Mouse (Mus musculus) cerebellum, postnatal 25 days (tissue): ENCODE measurements around the gene Gse1.

Experiments
- DNase-seq, 2 experiments: peaks; one replicate each; pipeline ENCODE4 v3.0.0; 2021; ENCODE audit warnings: mixed read lengths in 2 of 2

The Gse1 gene

DNA sequence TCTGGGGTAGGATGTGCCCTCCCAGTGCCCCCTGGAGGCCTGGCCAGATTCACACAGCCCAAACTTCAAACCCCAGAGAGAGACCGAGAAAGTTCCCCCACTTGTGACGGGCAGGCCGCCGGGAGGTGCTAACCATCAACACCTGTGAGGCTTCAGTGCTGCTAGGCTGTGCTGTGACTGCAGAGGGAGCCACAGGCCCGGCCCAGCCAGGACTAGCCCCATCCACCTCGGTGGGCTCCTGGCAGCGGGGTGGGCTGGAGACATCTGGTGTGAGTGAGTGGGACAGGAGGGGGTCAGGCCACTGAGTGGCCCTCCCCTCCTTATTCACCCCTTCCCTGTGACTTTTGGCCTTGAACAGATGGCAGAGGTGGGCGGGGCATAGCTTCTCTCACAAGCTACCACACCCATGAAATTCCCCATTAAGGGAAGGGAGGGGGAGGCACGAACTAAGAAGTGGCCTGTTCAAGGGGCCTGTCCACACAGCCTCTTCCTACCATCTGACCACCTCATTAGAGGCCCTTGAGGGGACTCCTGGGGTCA lies 179.5 kb downstream of the Gse1 start:
- DNase-seq, result peak; percentile 67 to 69

DNA sequence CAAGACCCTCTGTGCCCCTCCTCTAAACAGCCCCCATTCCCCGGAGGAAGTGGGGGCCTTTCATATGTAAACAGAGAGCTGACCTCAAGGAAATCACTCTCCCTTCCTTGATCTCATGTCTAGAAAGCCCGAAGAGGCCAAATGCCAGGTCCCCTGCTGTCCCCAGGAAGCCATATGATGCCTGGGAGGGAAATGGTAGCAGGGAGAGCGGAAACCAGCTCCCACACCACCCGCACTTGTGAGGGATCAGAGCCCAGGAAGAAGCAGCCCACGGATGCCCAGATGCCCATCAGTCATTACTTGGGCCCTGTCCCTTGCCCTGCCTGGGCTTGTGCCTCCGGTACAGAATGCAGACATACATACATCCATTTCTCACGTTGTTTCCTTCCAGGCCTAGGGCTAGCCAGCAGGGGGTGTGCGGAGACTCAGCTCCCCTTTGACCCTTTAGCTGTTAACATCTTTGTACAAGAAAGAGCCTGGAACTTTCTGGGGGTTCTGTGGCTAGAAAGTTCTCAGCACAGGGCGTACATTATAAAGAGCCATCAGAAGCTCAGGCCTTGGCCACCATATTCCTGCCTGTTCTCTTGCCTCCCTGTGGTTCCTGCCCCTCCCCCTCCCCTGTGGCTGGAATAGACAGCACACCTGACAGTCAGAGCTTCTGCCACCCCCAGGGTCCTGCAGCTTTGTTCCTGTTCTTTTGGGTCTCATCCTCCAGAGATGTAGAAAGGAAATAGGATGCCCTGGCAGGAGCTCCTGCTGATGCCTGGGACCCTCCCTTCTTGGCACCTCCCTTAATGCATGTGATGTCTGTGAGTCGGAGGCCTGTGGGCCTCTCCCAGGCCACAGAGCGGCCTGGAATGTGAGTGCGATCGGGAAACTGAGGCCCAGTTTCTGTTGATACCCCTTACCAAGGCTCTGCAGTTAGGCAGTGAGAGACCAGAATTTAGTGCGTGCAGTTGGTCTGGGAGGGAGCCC lies 180.3 kb downstream of the Gse1 start:
- peak; percentile 74 to 81 for DNase-seq

GRCm38 (mm10) chr8:120409371-120410013 lies 181.2 kb downstream of the Gse1 start:
- DNase-seq, result peak; percentile 58 to 62

- DNase-seq, result peak in 1 of 2 experiments; percentile 45
Measured at GRCm38 (mm10) chr8:120411059-120411458, 182.8 kb downstream of the Gse1 start.

GRCm38 (mm10) chr8:120411862-120412261 lies 183.6 kb downstream of the Gse1 start:
- no peak for DNase-seq

GRCm38 (mm10) chr8:120412357-120412756 lies 184.1 kb downstream of the Gse1 start:
- no peak for DNase-seq

GRCm38 (mm10) chr8:120412911-120413625 lies 184.8 kb downstream of the Gse1 start:
- peak; percentile 56 to 58 for DNase-seq

DNA sequence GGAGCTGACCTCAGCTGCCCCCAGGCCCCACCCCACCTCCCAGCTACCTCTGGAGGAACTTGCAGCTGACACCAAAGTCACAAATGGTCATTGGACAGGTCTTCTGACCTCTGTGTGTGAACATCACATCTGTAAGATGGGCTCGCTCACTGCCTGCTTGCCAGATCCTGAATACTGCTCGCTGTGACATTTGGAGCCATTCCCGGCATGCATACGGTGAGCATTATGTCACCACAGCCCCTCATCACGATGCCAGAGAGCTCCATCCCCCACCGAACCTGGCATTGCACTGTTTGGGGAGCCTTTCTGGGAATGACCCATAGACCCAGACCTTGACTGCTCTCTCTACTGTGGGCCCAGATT lies 185.4 kb downstream of the Gse1 start:
- DNase-seq, result peak; percentile 45 to 52

- no peak for DNase-seq
Measured at GRCm38 (mm10) chr8:120414216-120414615, 186.0 kb downstream of the Gse1 start.

DNA sequence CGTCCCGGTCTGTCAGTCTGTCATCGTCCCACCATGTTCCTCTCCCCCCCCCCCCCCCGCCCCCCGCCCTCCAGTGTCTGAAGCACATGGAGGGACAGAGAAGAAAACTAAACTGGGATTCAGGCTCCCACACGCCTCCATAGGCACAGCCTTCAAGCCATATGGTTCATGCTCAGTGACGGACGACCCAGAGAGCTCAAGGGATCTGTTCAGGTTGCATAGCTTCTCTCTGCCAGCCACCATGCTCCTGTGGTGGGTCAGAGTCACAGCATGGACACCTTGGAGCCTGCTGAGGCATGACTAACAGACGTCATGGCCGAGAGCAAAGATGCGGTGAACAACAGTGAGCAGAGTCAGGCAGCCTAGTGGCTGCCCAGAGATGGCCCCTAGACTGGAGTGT lies 187.2 kb downstream of the Gse1 start:
- peak; percentile 44 to 48 for DNase-seq

DNA sequence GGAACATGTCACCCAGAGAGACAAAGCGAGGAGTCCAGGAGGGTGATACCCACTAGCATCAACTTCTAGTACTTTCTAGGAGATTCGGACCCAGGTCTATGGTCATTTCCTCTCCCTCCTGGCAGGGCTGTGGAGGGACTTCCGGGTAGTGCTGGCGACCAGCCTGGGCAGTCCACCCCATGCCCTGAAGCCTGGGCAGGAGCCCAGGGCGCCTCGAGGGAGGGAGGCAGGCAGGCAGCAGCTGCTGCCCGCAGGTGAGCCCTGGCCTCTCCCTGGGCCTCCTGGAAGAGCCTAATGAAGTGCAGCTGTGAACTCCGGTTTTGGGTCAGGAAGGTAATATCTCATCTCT lies 187.9 kb downstream of the Gse1 start:
- DNase-seq, result peak in 1 of 2 experiments; percentile 59

DNA sequence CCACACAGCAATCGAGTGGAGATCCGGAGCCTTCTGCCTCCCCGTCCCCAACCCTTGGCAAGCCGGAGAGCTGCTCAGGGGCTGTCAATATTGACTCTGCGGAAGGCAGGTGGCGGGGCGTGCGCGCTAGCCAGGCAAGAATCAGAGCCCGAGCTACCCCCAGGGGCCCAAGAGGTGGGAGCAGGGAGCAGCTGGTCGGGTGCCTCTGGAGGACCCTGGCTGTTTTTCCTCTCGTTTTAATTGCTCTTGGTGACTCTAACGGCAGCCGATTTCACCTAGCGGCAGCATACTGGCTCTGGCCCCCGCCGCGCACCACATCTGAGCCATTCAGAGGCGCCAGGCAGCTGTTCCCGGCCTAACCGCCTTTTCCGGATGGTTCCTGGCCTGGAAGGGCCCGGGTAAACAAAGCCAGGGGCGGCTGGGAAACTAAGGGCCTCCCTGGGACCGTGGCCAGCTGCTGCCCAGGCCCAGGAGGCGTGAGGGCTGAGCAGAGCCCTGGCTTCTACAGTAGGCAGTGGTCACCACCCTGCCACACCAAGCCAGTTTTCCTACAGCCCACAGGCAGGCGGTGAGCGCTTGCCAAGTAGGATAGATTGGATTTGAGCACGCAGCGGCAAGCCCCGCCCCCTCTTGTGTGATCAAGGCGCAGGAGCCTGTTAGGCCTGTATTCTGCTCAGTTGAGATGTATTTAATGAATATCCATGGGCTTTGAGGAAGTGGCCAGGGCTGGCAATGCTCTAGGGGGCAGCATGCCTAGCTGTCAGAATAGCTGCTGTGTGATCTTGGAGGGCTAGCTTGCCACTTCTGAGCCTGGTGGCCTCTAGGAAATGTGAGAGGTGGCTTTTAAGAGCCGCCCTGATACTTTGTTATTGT lies 188.5 kb downstream of the Gse1 start:
- DNase-seq, result peak; percentile 66 to 73

- DNase-seq, result no peak
Measured at GRCm38 (mm10) chr8:120418188-120418587, 189.9 kb downstream of the Gse1 start.

DNA sequence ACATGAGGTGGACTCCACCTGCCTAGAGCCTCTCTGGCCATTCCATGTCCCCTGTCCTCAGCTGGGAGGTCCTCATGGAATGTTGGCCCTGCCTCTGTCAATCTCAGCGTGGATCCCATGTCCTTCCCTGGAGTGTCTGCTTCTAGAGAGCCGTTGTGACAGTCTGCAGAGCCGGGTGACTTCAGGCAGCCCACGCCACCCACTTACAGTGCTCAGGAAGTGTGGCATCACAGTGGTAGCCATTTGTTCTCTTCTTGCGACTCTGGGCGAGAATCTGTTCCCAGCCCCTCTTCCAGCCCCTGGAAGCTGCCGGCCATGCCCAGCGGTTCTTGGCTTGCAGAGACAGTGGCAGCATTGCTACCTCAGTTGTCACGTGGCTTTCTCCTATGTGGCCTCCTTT lies 191.4 kb downstream of the Gse1 start:
- DNase-seq, result no peak

- DNase-seq, result no peak
Measured at GRCm38 (mm10) chr8:120420226-120420625, 192.0 kb downstream of the Gse1 start.

GRCm38 (mm10) chr8:120421638-120422037 lies 193.4 kb downstream of the Gse1 start:
- DNase-seq, result no peak

DNA sequence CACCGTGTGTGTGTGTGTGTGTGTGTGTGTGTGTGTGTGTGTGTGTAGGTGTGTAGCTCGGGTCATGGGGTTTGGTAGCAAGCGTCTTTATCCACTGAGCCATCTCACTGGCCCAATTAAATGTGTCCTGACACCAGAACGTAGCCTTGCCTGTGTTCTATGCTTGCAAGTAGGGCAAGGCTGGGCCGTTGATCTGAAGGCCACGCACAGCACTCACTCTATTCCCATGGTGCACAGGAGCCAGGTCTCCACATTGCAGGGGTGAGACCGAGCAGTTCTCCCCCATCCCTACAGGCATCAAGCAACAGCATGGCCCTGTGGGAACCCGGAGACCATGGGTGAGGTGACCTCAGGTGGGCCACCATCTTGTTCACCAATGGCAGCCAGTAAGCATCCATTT lies 194.0 kb downstream of the Gse1 start:
- DNase-seq, result no peak

DNA sequence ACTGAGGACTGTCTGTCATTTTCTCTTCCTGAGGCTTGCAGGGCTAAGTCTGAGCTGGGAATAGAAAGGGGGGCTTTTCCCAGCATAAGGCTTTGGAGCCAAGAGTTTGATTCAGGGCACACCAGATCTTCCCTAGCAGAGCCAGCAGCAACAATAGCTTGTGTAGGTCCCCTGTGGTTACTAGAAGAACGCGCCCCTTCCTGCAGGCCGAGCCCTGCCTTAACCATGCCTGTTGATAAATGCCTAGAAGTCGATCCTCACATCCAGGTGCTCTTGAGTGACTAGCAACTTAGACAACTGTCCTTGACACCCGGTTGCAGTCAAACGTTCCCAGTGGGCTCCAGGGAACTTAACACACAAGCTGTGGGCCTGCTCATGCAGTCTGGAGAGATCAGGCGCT lies 195.3 kb downstream of the Gse1 start:
- no peak for DNase-seq

DNA sequence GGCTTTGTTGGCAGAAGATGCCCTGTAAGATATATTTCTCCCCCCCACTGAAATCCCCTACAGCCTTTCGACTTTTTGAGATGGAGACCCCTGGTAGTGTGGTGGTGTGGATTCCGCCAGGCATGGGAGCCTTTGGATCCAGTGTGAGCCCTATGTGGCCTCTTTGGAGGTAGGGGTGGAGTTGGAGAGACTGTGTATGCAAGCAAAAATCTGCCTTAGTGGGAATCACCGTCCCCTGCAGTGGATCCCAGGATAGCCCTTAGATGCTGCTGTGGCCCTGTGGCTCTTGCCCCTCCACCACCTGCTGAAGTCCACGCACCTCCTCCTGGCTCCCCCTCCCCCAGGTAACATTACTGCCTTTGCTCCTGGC lies 196.6 kb downstream of the Gse1 start:
- DNase-seq, result no peak

- no peak for DNase-seq
Measured at GRCm38 (mm10) chr8:120425199-120425941, 197.1 kb downstream of the Gse1 start.

DNA sequence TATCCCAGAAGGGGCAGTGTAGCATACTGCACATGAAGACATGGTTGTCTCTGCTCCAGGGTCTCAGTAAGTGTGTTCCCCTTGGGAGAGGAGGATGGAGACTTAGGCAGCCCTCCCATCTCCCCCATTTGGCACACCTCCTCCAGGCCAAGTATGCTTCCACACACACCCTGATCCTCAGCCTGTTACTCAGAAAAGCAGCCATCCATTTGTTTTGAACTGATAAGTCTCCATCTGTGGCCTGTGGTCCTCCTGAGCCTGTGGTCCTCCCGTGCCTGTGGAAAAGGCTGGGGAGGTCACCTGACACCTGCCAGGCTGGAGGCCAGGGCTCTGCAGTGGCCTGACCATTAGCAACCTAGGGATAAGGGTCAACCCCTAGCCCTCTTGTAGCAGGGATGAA lies 197.8 kb downstream of the Gse1 start:
- no peak for DNase-seq
